Mouse (Mus musculus) forebrain, embryonic 16.5 days (tissue): ENCODE measurements around the gene Slc22a19. TPM values are rescaled to one million over a fixed set of nuclear protein-coding genes. Genes with fewer than 3 reads are reported as not detected.
"Not testable (repeated sequence)": the region's sequence is repeated elsewhere in the genome, so short reads cannot be mapped to it uniquely, and the experiment has no call there.

Source experiments
- ATAC-seq: fragments of 200-750 bp; cut with Nextera tagmentation; 2 replicates; pipeline ENCODE4 v1.8.0; 2017; ENCODE audit warnings: mild to moderate bottlenecking, moderate library complexity
- H3K27ac ChIP-seq: fragments of 300-500 bp; sonication (generic); 2 replicates; pipeline ENCODE4 v1.5.1; 2014; ENCODE audit warnings: low read length, control low read depth
- H3K27me3 ChIP-seq: fragments of 300-500 bp; sonication (generic); replicated peaks from 2 replicates; pipeline ENCODE4 v1.6.1; 2014; ENCODE audit warnings: low read length; ENCODE audit not compliant: control insufficient read depth, insufficient read depth
- H3K36me3 ChIP-seq: fragments of 300-500 bp; sonication (generic); 2 replicates; pipeline ENCODE4 v1.6.1; 2014; ENCODE audit not compliant: control insufficient read depth, insufficient read depth
- H3K4me1 ChIP-seq: fragments of 300-500 bp; sonication (generic); replicated peaks from 2 replicates; pipeline ENCODE4 v1.6.1; 2014; ENCODE audit warnings: low read length; ENCODE audit not compliant: control insufficient read depth, insufficient read depth
- H3K4me2 ChIP-seq: fragments of 300-500 bp; sonication (generic); 2 replicates; pipeline ENCODE4 v1.6.1; 2014; ENCODE audit warnings: mild to moderate bottlenecking, low read length, control low read depth
- H3K4me3 ChIP-seq: fragments of 300-500 bp; sonication (generic); replicated peaks from 2 replicates; pipeline ENCODE4 v1.5.1; 2014; ENCODE audit warnings: mild to moderate bottlenecking, low read length, control low read depth
- H3K9ac ChIP-seq: fragments of 300-500 bp; sonication (generic); replicated peaks from 2 replicates; pipeline ENCODE4 v1.6.1; 2014; ENCODE audit warnings: low read depth, low read length, control low read depth
- H3K9me3 ChIP-seq: fragments of 300-500 bp; sonication (generic); 2 replicates; pipeline ENCODE4 v1.6.1; 2016; ENCODE audit warnings: low read length; ENCODE audit not compliant: control insufficient read depth
- WGBS: fragments of 180-500 bp; shearing (Covaris S2); extraction: QIAGEN DNeasy Blood & Tissue Kit; methylation state at CpG from one replicate; pipeline ENCODE4 v1.1.7; 2014; 5-methylcytosine and 5-hydroxymethylcytosine counted together
- polyA plus RNA-seq: library from polyadenylated mRNA; unstranded; fragments of >200 nt; fragmentation: Nextera tagmentation; extraction: Ambion mirVana; gene quantifications from 2 replicates; pipeline ENCODE4 v1.2.1, GENCODE M21; 2015

The Slc22a19 gene
- polyA plus RNA-seq, result not detected in 2 replicates

DNA sequence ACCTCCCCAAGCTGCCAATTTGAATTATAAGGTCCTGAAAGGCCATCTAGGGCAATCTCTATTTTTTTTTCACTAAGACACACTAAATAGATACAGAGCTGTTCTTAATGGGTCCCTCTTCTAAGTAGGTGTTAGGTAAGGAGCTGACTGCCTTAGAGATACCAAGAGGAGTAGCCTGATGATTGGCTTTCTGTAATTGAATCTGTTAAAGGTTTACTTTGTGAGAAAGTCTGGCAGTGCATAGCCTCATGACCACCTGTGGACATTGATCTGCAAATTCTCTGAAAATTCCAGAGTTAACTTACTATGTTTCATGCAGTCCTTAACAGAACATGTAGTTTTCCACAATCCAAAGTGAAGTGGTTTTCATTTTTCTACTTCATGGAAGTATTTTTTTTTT is at the start of gene Slc22a19:
Gene Slc22a19 (minus strand): TSS at position 163 of the 400 bp plus-strand sequence.
- ATAC-seq, result no peak
- no peaks in the 10 kb centered on the region for H3K36me3 ChIP-seq
- H3K4me3 ChIP-seq, result no peak within 1 kb of the TSS
- no peak within 1 kb of the TSS for H3K9ac ChIP-seq
- H3K9me3 ChIP-seq, result no peaks in the 10 kb centered on the region
- no peaks in the 10 kb centered on the region for H3K4me1 ChIP-seq
- H3K4me2 ChIP-seq, result no peak within 1 kb of the TSS
- H3K27me3 ChIP-seq, result no peaks in the 10 kb centered on the region
- H3K27ac ChIP-seq, result no peak within 1 kb of the TSS

DNA sequence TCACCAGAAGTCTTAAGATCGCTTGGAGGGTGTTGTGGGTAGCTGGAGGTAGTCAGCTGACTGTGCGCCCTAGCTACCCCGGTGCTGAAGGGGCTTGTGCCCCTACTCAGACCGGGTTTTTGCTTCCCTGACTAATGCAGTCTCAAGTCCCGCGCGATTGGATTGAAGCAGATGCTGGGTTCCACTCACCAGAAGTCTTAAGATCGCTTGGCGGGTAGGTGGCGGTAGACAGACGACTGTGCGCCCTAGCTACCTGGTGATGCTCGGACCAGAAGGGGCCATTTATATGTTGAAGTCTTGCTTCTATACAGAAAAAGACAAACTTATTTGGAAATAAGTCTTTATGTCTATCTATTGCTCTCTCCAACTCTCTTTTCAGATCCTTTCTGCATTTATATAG is 42.3 kb upstream of the Slc22a19 start:
- H3K4me1 ChIP-seq, H3K4me2 ChIP-seq, H3K36me3 ChIP-seq, H3K9me3 ChIP-seq, H3K27me3 ChIP-seq, H3K27ac ChIP-seq, H3K4me3 ChIP-seq, ATAC-seq, H3K9ac ChIP-seq: not testable (repeated sequence)
- WGBS, result 75% methylated on average over 13 of the region's 13 CpGs

DNA sequence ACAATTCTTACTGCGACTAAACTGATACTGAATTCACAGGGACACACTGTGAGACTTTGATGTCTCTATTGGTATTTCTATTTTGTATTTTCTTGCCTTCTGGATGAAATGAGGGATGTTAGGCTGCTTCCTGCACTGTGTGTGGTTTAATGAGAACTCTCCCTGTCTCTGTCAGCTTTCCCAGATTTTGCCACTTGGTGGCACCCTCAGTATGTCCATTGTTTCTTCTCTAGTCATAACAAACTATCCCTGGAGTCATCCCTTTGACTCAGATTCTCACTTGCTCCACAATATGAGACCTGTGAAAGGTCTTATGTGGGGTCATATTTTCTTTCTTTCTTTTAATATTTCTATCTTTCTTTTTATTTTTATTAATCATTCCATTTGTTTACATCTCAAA is 18.4 kb upstream of the Slc22a19 start:
- Histone ChIP-seq H3K36me3 (no peaks in the 10 kb centered on the region), H3K4me1 (no peaks in the 10 kb centered on the region), H3K27ac (no peak overlapping the region), H3K9me3 (no peaks in the 10 kb centered on the region), H3K27me3 (no peaks in the 10 kb centered on the region), H3K9ac (no peak overlapping the region), H3K4me2 (no peak overlapping the region), H3K4me3 (no peak overlapping the region)
- ATAC-seq, result no peak
- WGBS, result 37% methylated on average over 1 of the region's 1 CpGs

DNA sequence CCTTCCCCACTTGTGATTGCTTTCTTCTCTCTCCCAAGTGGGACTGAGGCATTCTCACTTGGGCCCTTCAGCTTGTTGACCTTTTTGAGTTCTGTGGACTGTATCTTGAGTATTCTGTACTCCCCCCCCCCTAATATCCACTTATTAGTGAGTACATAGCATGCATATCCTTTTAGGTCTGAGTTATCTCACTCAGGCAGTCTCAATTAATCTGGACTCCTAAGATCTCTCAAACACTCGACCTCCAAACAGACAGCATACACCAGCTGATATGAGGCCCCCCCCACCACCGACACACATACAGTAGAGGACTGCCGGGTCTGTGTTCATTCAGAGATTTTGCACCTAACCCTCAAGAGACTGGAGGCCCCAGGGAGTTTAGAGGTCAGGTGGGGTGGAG is 18.0 kb downstream of the Slc22a19 start:
- not testable (repeated sequence) for H3K9ac ChIP-seq, H3K36me3 ChIP-seq, H3K27me3 ChIP-seq, H3K4me2 ChIP-seq, ATAC-seq, H3K4me1 ChIP-seq, H3K4me3 ChIP-seq, H3K9me3 ChIP-seq, H3K27ac ChIP-seq
- WGBS, result 81% methylated on average over 3 of the region's 3 CpGs

DNA sequence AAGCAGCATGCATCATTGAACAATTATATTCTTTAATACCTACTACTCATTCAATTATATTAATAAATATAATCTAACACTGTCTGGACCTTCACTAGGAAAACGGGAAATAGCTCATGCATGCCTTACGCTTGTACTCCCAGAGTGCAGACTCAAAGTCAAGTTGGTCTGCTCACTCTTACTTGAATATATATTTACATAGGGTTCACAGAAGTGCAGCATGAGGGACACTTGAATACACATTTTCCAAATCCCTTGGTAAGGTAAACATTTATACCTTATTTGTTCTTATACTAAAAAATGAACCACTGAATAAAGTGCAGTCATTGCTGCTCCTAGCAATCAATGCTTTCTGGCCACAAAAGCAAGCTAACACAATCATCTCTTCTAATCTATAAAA is 19.9 kb downstream of the Slc22a19 start:
- H3K4me2 ChIP-seq, result no peak overlapping the region
- H3K27me3 ChIP-seq, result no peaks in the 10 kb centered on the region
- 92% methylated on average over 2 of the region's 2 CpGs for WGBS
- H3K9me3 ChIP-seq, result no peaks in the 10 kb centered on the region
- H3K4me3 ChIP-seq, result no peak overlapping the region
- no peak for ATAC-seq
- no peak overlapping the region for H3K27ac ChIP-seq
- H3K4me1 ChIP-seq, result no peaks in the 10 kb centered on the region
- no peaks in the 10 kb centered on the region for H3K36me3 ChIP-seq
- no peak overlapping the region for H3K9ac ChIP-seq

DNA sequence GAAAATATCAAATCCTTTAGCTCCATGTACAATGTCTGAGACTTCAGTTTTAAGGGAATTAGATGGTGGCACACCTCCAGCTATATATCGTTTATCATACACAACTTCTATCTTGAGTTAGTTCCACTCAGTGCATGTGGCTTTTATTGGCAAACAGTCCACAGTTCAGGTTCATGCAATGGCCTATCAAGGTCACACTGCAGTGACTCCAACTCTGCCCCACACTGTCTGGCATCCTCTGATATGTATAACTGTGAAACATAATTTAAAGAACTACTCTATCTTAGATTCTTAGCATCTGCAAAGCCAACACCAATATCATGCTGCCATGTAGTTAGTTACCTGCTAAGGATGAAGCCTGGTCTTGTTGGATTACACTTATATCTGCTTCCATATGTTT is 23.1 kb downstream of the Slc22a19 start:
- no peaks in the 10 kb centered on the region for H3K4me1 ChIP-seq
- no peak overlapping the region for H3K9ac ChIP-seq
- ATAC-seq, result no peak
- no peaks in the 10 kb centered on the region for H3K36me3 ChIP-seq
- no peak overlapping the region for H3K27ac ChIP-seq
- H3K4me3 ChIP-seq, result no peak overlapping the region
- no peak overlapping the region for H3K4me2 ChIP-seq
- no peaks in the 10 kb centered on the region for H3K9me3 ChIP-seq
- H3K27me3 ChIP-seq, result no peaks in the 10 kb centered on the region
- 91% methylated on average over 1 of the region's 1 CpGs for WGBS

DNA sequence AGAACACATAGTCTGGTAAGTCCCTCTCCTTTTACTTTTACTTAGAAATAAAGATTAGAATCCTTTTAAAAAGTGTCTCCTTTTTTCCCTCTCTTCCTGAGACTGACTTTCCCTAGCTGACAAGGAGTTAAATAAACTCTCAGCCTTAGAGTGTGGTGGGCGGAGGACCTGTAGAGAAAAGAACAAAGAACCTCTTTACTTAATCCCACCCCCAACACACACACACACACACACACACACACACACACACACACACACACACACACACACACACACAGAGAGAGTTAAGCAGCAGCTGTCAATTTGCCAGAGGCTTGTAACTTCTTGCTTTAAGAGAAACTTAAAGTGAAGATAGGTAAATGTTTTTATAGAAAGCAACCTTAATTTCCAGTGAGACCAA is 39.1 kb downstream of the Slc22a19 start:
- Histone ChIP-seq H3K4me1 (no peaks in the 10 kb centered on the region), H3K27me3 (no peaks in the 10 kb centered on the region), H3K9me3 (no peaks in the 10 kb centered on the region), H3K4me2 (no peak overlapping the region), H3K27ac (no peak overlapping the region), H3K9ac (no peak overlapping the region), H3K36me3 (no peaks in the 10 kb centered on the region), H3K4me3 (no peak overlapping the region)
- no peak for ATAC-seq
- 0% methylated on average over 1 of the region's 1 CpGs for WGBS

DNA sequence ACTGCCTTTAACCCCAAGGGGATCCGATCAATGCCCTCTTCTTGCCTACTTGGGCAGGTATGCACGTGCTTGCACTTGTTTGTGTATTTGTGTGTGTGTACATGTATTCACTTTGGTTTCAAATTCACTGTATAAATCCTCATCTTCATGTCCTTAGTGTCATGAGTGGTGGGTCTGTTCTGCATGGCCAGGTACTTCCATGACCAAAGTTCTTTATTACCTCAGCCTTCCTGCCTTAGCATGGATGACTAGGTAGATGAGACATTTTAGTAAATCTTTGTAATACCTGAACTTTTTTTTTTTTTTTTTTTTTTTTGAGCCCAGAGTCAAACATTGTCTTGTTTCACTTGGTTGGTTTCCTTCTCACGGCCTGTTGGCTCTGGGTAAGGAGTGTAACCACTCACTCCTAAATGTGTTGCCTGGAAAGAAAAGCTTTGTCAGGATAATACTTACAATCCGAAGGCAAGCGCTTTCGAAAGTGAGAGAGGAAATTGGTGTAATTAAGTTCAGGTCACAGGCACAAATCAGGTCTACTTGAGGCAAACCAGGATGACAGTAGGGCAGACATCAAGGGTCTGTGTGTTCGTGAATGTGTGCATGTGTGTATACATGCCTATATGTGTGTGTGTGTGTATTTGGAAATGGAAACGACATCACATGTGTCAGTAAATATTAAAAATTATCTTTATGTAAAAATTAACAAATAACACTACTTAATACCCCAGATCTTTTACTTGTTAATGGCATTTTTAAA is 62.0 kb downstream of the Slc22a19 start:
- H3K9me3 ChIP-seq, result no peaks in the 10 kb centered on the region
- H3K4me3 ChIP-seq, result no peak overlapping the region
- H3K9ac ChIP-seq, result no peak overlapping the region
- no peak overlapping the region for H3K4me2 ChIP-seq
- H3K27me3 ChIP-seq, result no peaks in the 10 kb centered on the region
- no peak overlapping the region for H3K27ac ChIP-seq
- no peaks in the 10 kb centered on the region for H3K4me1 ChIP-seq
- 86% methylated on average over 8 of the region's 8 CpGs for WGBS
- no peaks in the 10 kb centered on the region for H3K36me3 ChIP-seq
- no peak for ATAC-seq

DNA sequence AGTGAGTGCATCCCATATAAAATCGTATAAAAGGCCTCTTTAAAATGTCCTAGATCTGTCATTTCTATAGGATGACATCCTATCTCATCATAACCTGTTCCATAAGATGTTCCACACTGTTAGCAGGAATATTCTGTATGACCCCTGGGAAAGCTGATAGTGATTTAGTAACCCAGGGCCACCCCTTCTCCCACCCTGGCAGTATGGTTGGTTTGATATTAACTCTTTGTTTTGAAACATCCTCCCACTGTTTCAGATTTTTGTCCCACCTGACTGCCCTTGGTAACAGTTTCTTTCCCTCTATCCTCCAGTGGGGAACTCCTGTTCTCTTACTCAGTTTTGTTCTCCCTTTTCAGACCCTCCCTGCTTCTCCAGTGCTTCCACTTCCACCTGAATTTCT is 77.3 kb downstream of the Slc22a19 start:
- H3K4me2 ChIP-seq, result no peak overlapping the region
- H3K4me1 ChIP-seq, result no peaks in the 10 kb centered on the region
- no peak overlapping the region for H3K9ac ChIP-seq
- no peak overlapping the region for H3K4me3 ChIP-seq
- H3K36me3 ChIP-seq, result no peaks in the 10 kb centered on the region
- no peak overlapping the region for H3K27ac ChIP-seq
- no peaks in the 10 kb centered on the region for H3K9me3 ChIP-seq
- ATAC-seq, result no peak
- H3K27me3 ChIP-seq, result no peaks in the 10 kb centered on the region
- 83% methylated on average over 1 of the region's 1 CpGs for WGBS

DNA sequence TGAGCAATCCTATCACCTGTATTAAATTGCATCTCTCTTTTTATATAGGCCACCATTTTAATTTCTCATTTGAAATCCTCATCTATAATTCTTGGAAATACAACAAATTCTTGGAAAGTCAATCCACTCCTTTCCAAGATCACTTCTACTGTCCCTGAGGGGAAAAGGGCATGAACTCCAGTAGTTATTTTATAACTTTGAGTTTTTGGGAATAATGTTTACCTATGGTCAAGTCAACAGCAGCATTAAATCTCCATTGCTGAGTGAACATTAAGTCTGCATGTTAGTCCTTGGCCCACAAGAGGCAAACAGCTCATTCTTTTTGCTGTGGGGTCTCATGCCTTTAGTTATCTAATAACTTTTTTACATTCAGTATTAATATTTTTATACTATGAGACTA is 78.1 kb downstream of the Slc22a19 start:
- H3K4me2 ChIP-seq, result no peak overlapping the region
- no peaks in the 10 kb centered on the region for H3K36me3 ChIP-seq
- no peaks in the 10 kb centered on the region for H3K4me1 ChIP-seq
- no peaks in the 10 kb centered on the region for H3K9me3 ChIP-seq
- no peak for ATAC-seq
- H3K27ac ChIP-seq, result no peak overlapping the region
- H3K9ac ChIP-seq, result no peak overlapping the region
- no peaks in the 10 kb centered on the region for H3K27me3 ChIP-seq
- H3K4me3 ChIP-seq, result no peak overlapping the region
